Mouse (Mus musculus) lung, embryonic 14.5 days (tissue): ENCODE results near the gene Slc3a1. TPM values are rescaled to one million over a fixed set of nuclear protein-coding genes. Genes with fewer than 3 reads are reported as not detected.

ENCODE experiments used
- ATAC-seq: fragments of 200-750 bp; cut with Nextera tagmentation; 2 replicates; pipeline ENCODE4 v1.8.0; 2017; ENCODE audit warnings: mild to moderate bottlenecking, moderate TSS enrichment, moderate library complexity; ENCODE audit not compliant: insufficient read depth
- DNase-seq: peaks from one replicate; pipeline ENCODE4 v3.0.0-alpha.2; 2015
- H3K27ac ChIP-seq: fragments of 300-500 bp; sonication (generic); 2 replicates; pipeline ENCODE4 v1.5.1; 2014; ENCODE audit warnings: low read depth, mild to moderate bottlenecking, moderate library complexity
- H3K27me3 ChIP-seq: fragments of 300-500 bp; sonication (generic); 2 replicates; pipeline ENCODE4 v1.6.1; 2014; ENCODE audit warnings: low read length, control low read depth; ENCODE audit not compliant: insufficient read depth
- H3K36me3 ChIP-seq: fragments of 300-500 bp; sonication (generic); 2 replicates; pipeline ENCODE4 v1.6.1; 2014; ENCODE audit warnings: control low read depth; ENCODE audit not compliant: insufficient read depth
- H3K4me1 ChIP-seq: fragments of 300-500 bp; sonication (generic); 2 replicates; pipeline ENCODE4 v1.6.1; 2014; ENCODE audit warnings: antibody characterized with exemption, control low read depth; ENCODE audit not compliant: insufficient read depth
- H3K4me2 ChIP-seq: fragments of 300-500 bp; sonication (generic); 2 replicates; pipeline ENCODE4 v1.6.1; 2014; ENCODE audit warnings: mild to moderate bottlenecking
- H3K4me3 ChIP-seq: fragments of 300-500 bp; sonication (generic); 2 replicates; pipeline ENCODE4 v1.5.1; 2014; ENCODE audit warnings: low read depth, low read length
- H3K9ac ChIP-seq: fragments of 300-500 bp; sonication (generic); 2 replicates; pipeline ENCODE4 v1.6.1; 2014
- H3K9me3 ChIP-seq: fragments of 300-500 bp; sonication (generic); 2 replicates; pipeline ENCODE4 v1.6.1; 2016; ENCODE audit warnings: low read depth, low read length, control low read depth
- CTCF ChIP-seq: IDR thresholded peaks from 2 replicates; pipeline ENCODE4 v1.5.1; 2016; ENCODE audit warnings: antibody characterized with exemption, low read depth
- WGBS: fragments of 180-500 bp; shearing (Covaris S2); extraction: QIAGEN DNeasy Blood & Tissue Kit; methylation state at CpG from one replicate; pipeline ENCODE4 v1.1.7; 2014; 5-methylcytosine and 5-hydroxymethylcytosine counted together
- polyA plus RNA-seq: library from polyadenylated mRNA; unstranded; fragments of >200 nt; fragmentation: Nextera tagmentation; extraction: Ambion mirVana; gene quantifications from 2 replicates; pipeline ENCODE4 v1.2.1, GENCODE M21; 2014

The Slc3a1 gene
- polyA plus RNA-seq, 1 experiment from 2014 or later = 0.18 TPM

DNA sequence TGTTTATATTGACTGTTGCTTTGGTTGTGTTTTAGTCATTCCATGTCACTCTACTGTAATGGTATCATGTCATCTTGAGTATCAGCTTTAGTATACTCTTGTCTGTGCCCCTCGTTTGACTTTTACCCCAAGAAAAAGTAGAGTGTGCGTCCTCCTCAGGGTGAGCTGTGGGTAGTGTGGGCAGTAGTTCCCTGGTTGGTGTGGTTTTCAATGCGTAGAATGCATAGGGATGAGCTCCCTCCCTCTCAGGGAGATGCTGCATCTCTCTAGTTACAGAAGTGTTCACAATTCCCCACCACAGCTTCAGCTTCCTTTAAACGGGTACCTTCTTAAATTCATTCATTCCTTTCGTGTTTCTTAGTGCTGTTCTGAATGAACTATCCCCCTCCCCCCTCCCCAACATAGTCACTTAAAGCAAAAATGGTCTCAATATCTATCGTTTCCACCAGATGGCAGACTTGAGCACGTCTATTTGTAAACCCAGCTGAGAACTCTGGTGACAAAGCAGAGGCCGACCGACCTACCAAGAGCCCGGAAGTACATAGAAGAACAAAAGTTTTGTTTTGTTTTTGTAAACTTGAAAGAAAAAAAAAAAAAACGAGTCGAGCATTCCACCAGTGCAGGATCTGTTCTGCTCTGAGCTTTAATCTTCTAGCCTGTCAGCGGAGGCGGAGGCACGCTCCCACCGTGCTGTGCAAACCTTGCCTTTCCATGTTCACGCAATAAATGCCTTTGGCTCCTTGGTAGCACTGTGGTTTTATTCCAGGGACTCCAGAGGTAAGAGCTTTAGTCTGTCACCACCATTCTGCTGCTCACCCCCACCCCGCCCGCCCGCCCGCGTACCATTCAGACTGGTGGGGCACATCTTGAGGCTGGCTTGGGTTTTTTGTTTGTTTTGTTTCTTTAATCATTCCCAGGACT lies 4.7 kb upstream of the Slc3a1 start:
- Histone ChIP-seq H3K27ac (peak overlapping the region; percentile 34; the same call in 1 of the 2 replicates), H3K4me3 (no peak overlapping the region), H3K36me3 (no peaks in the 10 kb centered on the region), H3K27me3 (no peaks in the 10 kb centered on the region), H3K4me1 (no peaks in the 10 kb centered on the region), H3K9me3 (no peaks in the 10 kb centered on the region), H3K4me2 (no peak overlapping the region), H3K9ac (no peak overlapping the region)
- WGBS = 50% methylated on average over 22 of the region's 22 CpGs
- peak; percentile 66 for TF ChIP-seq CTCF
- ATAC-seq = peak; percentile 51
- peak; percentile 92 for DNase-seq

DNA sequence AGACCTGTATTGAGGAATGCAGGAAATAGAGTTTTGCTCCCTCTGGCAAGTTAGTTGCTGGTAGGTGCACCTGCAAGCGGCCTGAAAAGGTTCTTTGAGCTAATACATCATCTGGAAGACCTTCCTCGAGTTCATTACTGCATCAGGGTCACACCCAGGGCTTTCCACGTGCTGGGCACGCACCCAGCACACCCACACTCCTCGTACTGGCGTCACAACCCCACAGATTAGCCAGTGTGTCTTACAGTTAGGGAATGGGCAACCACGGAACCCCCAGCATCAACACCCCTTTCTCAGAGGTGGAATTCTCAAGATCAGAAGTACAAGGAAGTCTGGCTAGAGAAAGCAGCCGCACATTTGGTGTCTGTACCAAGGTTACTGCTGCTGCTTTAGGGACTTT lies 3.9 kb upstream of the Slc3a1 start:
- Histone ChIP-seq H3K27ac (no peak overlapping the region; the same call in 1 of the 2 replicates), H3K9ac (no peak overlapping the region), H3K36me3 (no peaks in the 10 kb centered on the region), H3K4me3 (no peak overlapping the region), H3K27me3 (no peaks in the 10 kb centered on the region), H3K4me2 (no peak overlapping the region), H3K9me3 (no peaks in the 10 kb centered on the region), H3K4me1 (no peaks in the 10 kb centered on the region)
- DNase-seq = no peak
- ATAC-seq = no peak
- WGBS = 81% methylated on average over 8 of the region's 8 CpGs
- TF ChIP-seq CTCF = no peak

DNA sequence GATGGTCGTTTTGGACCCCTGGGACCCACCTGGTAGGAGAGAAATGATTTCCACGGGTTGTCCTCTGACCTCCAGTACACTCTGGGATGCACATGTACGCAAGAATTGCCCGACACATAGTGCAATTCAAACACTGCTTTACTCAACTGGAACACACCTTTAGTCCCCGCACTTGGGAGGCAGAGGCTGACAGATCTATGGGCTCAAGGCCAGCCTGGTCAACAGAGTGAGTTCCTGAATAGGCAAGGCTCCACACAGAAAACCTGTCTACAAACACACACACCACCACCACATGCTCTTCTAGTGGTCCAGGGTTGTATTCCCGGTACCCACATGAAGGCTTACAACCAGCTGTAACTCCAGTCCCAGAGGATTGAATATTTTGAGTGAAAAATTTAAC lies 3.0 kb upstream of the Slc3a1 start:
- ATAC-seq (no peak), DNase-seq (no peak)

DNA sequence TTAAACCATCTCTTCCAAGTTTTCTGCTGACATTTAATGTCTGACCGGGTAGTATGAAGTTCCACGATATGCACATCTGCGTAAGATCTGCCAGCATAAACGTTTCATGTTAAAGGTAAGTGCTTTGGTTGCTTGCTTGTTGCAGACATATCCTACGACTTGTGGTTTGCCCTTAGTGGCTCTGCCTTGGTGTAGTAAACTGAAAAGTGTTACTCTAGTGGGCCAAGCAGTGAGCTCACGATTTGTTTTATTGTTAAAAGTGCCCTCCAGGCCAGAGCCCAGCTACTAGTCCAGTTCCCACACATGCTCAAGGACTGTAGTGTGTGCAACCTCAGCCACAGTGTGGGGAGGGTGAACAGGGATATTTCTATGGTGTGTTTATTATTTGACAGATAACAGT lies 1.7 kb upstream of the Slc3a1 start:
- H3K27ac ChIP-seq = no peak overlapping the region
- no peaks in the 10 kb centered on the region for H3K9me3 ChIP-seq
- H3K4me2 ChIP-seq = no peak overlapping the region
- no peaks in the 10 kb centered on the region for H3K4me1 ChIP-seq
- DNase-seq (no peak), ATAC-seq (no peak)
- H3K36me3 ChIP-seq = no peaks in the 10 kb centered on the region
- 75% methylated on average over 6 of the region's 6 CpGs for WGBS
- no peak for TF ChIP-seq CTCF
- no peak overlapping the region for H3K4me3 ChIP-seq
- H3K9ac ChIP-seq = no peak overlapping the region
- no peaks in the 10 kb centered on the region for H3K27me3 ChIP-seq

More for the DNA sequence above, 3.0 kb upstream of the Slc3a1 start:
- H3K9ac ChIP-seq = no peak overlapping the region
- H3K27me3 ChIP-seq = no peaks in the 10 kb centered on the region
- TF ChIP-seq CTCF = no peak
- H3K27ac ChIP-seq = no peak overlapping the region
- H3K9me3 ChIP-seq = no peaks in the 10 kb centered on the region
- H3K4me2 ChIP-seq = no peak overlapping the region
- H3K4me1 ChIP-seq = no peaks in the 10 kb centered on the region
- no peak overlapping the region for H3K4me3 ChIP-seq
- 87% methylated on average over 6 of the region's 6 CpGs for WGBS
- H3K36me3 ChIP-seq = no peaks in the 10 kb centered on the region

DNA sequence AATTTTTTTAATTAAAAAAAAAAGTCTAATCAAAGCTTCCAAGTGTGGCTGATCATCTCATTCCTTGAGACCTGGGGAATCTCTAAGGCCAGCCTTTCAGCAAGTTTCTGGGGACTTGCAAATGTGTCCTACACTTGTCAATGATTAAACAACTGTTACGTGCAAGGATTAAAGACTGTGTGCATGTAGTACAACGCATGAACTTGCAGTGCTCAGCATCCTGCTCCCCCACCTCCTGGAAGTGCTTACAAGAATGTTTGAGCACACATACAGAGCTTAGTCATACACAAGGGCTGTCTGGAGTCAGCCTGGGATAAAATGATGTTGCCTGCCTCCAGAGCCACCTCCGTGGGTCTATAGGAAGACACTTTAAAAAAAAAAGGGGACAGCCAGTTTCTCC lies 929 bp upstream of the Slc3a1 start:
- WGBS = 56% methylated on average over 3 of the region's 3 CpGs
- Histone ChIP-seq H3K27ac (no peak overlapping the region), H3K36me3 (no peaks in the 10 kb centered on the region), H3K9me3 (no peaks in the 10 kb centered on the region), H3K4me3 (no peak overlapping the region), H3K4me2 (no peak overlapping the region), H3K27me3 (no peaks in the 10 kb centered on the region), H3K9ac (no peak overlapping the region), H3K4me1 (no peaks in the 10 kb centered on the region)
- DNase-seq (no peak), ATAC-seq (no peak)
- TF ChIP-seq CTCF = no peak

DNA sequence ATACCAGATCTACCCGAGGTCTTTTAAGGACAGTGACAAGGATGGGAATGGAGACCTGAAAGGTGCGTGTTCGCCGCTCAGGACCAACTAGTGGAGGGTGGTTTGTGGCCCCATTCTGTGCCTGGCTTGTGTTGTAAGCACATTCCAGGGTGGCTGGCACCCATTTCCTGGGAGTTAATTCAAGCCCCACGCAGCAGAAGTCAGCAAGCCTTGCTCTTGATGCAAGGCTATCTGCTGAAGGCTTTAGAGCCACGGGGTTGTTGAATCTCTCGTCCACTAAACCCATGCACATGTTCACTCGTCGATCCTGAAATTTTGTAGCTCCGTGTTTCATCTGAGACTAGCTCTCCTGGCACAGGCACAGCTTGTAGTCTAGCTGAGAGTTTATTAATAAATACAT lies 621 bp downstream of the Slc3a1 start:
- Histone ChIP-seq H3K27me3 (no peaks in the 10 kb centered on the region), H3K36me3 (no peaks in the 10 kb centered on the region), H3K9me3 (no peaks in the 10 kb centered on the region), H3K4me3 (no peak overlapping the region), H3K9ac (no peak overlapping the region), H3K4me1 (no peaks in the 10 kb centered on the region), H3K27ac (no peak overlapping the region), H3K4me2 (no peak overlapping the region)
- no peak for TF ChIP-seq CTCF
- WGBS = 89% methylated on average over 10 of the region's 10 CpGs
- no peak for DNase-seq
- no peak for ATAC-seq

DNA sequence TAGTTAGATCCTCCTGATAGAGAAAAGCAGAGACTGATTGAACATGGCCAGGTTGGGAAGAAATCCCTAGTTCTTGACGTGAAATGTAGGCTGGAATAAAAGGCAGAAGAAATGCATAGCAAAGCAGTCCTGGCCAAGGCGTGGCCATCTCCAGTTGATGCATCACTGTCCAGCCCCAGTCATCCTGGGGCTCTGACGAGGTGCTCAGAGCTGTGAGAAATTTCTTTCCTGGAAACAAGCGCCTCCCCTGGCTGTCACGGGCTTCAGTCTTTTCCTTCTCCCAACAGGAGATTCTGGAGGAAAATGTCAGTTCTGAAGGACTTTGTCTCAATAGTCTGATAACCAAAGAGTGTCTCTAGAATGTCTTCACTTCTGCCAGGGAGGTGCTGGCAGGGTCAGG lies 2.5 kb downstream of the Slc3a1 start:
- Histone ChIP-seq H3K27ac (no peak overlapping the region), H3K36me3 (no peaks in the 10 kb centered on the region), H3K27me3 (no peaks in the 10 kb centered on the region), H3K4me1 (no peaks in the 10 kb centered on the region), H3K9ac (no peak overlapping the region), H3K4me2 (no peak overlapping the region), H3K4me3 (no peak overlapping the region), H3K9me3 (no peaks in the 10 kb centered on the region)
- DNase-seq = no peak
- ATAC-seq = no peak
- 62% methylated on average over 5 of the region's 5 CpGs for WGBS
- no peak for TF ChIP-seq CTCF
